Mouse (Mus musculus) kidney, postnatal 0 days (tissue): ENCODE data around the gene Adamts17. TPM values are rescaled to one million over a fixed set of nuclear protein-coding genes. Genes with fewer than 3 reads are reported as not detected.

Experiments used
- ATAC-seq: fragments of 200-750 bp; cut with Nextera tagmentation; replicated peaks from 2 replicates; pipeline ENCODE4 v1.8.0; 2017; ENCODE audit warnings: low read depth, moderate number of reproducible peaks, moderate TSS enrichment, moderate library complexity; ENCODE audit not compliant: low FRiP score
- DNase-seq: peaks from one replicate; pipeline ENCODE4 v3.0.0-alpha.2; 2016; ENCODE audit warnings: low spot score
- H3K27ac ChIP-seq: fragments of 300-500 bp; sonication (generic); 2 replicates; pipeline ENCODE4 v1.5.1; 2014; ENCODE audit warnings: mild to moderate bottlenecking
- H3K27me3 ChIP-seq: fragments of 300-500 bp; sonication (generic); 2 replicates; pipeline ENCODE4 v1.6.1; 2014; ENCODE audit warnings: low read length, mixed read lengths; ENCODE audit not compliant: insufficient read depth
- H3K36me3 ChIP-seq: fragments of 300-500 bp; sonication (generic); 2 replicates; pipeline ENCODE4 v1.6.1; 2014; ENCODE audit warnings: low read length, mixed read lengths; ENCODE audit not compliant: insufficient read depth
- H3K4me1 ChIP-seq: fragments of 300-500 bp; sonication (generic); replicated peaks from 2 replicates; pipeline ENCODE4 v1.6.1; 2014; ENCODE audit warnings: antibody characterized with exemption, low read length, mixed read lengths; ENCODE audit not compliant: insufficient read depth
- H3K4me2 ChIP-seq: fragments of 300-500 bp; sonication (generic); 2 replicates; pipeline ENCODE4 v1.6.1; 2014; ENCODE audit warnings: mild to moderate bottlenecking, low read length, moderate library complexity, mixed read lengths
- H3K4me3 ChIP-seq: fragments of 300-500 bp; sonication (generic); replicated peaks from 2 replicates; pipeline ENCODE4 v1.5.1; 2014; ENCODE audit warnings: low read depth, low read length
- H3K9ac ChIP-seq: fragments of 300-500 bp; sonication (generic); 2 replicates; pipeline ENCODE4 v1.6.1; 2014; ENCODE audit warnings: low read depth, low read length
- H3K9me3 ChIP-seq: fragments of 300-500 bp; sonication (generic); replicated peaks from 2 replicates; pipeline ENCODE4 v1.6.1; 2016; ENCODE audit warnings: low read length, inconsistent platforms, mixed read lengths
- CTCF ChIP-seq: IDR thresholded peaks from 2 replicates; pipeline ENCODE4 v1.5.1; 2016; ENCODE audit warnings: antibody characterized with exemption, low read depth, mild to moderate bottlenecking, moderate library complexity
- WGBS: fragments of 180-500 bp; shearing (Covaris S2); extraction: QIAGEN DNeasy Blood & Tissue Kit; methylation state at CpG from one replicate; pipeline ENCODE4 v1.1.7; 2014; 5-methylcytosine and 5-hydroxymethylcytosine counted together
- polyA plus RNA-seq: library from polyadenylated mRNA; unstranded; fragments of >200 nt; fragmentation: Nextera tagmentation; extraction: Ambion mirVana; gene quantifications from 2 replicates; pipeline ENCODE4 v1.2.1, GENCODE M21; 2015

Adamts17 gene
- polyA plus RNA-seq, 1 experiment from 2014 or later, result 3.1 TPM

GRCm38 (mm10) chr7:67168288-67168687, 328.8 kb downstream of the Adamts17 start:
- WGBS, result 58% methylated on average over 9 of the region's 9 CpGs
- TF ChIP-seq CTCF, result no peak
- H3K27me3 ChIP-seq, result no peaks in the 10 kb centered on the region
- H3K4me1 ChIP-seq, result no peaks in the 10 kb centered on the region
- DNase-seq (no peak), ATAC-seq (no peak)
- H3K4me2 ChIP-seq, result no peak overlapping the region
- no peak overlapping the region for H3K27ac ChIP-seq
- H3K9me3 ChIP-seq, result no peaks in the 10 kb centered on the region
- no peak overlapping the region for H3K9ac ChIP-seq
- no peak overlapping the region for H3K4me3 ChIP-seq
- H3K36me3 ChIP-seq, result no peaks in the 10 kb centered on the region

GRCm38 (mm10) chr7:67168763-67169569, 329.4 kb downstream of the Adamts17 start:
- no peaks in the 10 kb centered on the region for H3K36me3 ChIP-seq
- TF ChIP-seq CTCF, result no peak
- no peaks in the 10 kb centered on the region for H3K27me3 ChIP-seq
- no peak overlapping the region for H3K27ac ChIP-seq
- no peak for ATAC-seq
- H3K4me1 ChIP-seq, result no peaks in the 10 kb centered on the region
- 46% methylated on average over 9 of the region's 9 CpGs for WGBS
- no peak for DNase-seq
- H3K4me2 ChIP-seq, result no peak overlapping the region
- H3K9ac ChIP-seq, result no peak overlapping the region
- no peaks in the 10 kb centered on the region for H3K9me3 ChIP-seq
- H3K4me3 ChIP-seq, result no peak overlapping the region

GRCm38 (mm10) chr7:67173522-67174195, 334.1 kb downstream of the Adamts17 start:
- ATAC-seq (no peak), DNase-seq (no peak)
- no peaks in the 10 kb centered on the region for H3K36me3 ChIP-seq
- H3K4me3 ChIP-seq, result no peak overlapping the region
- no peak for TF ChIP-seq CTCF
- WGBS, result 83% methylated on average over 2 of the region's 2 CpGs
- H3K4me1 ChIP-seq, result no peaks in the 10 kb centered on the region
- no peak overlapping the region for H3K4me2 ChIP-seq
- no peaks in the 10 kb centered on the region for H3K27me3 ChIP-seq
- no peaks in the 10 kb centered on the region for H3K9me3 ChIP-seq
- H3K27ac ChIP-seq, result no peak overlapping the region
- H3K9ac ChIP-seq, result no peak overlapping the region

- WGBS, result 22% methylated on average over 4 of the region's 4 CpGs
- no peak for ATAC-seq
These were observed 344.3 kb downstream of the Adamts17 start for GRCm38 (mm10) chr7:67183786-67184185.

GRCm38 (mm10) chr7:67199412-67199811, 359.9 kb downstream of the Adamts17 start:
- Histone ChIP-seq H3K27me3 (no peaks in the 10 kb centered on the region), H3K9ac (no peak overlapping the region), H3K4me2 (no peak overlapping the region), H3K9me3 (no peaks in the 10 kb centered on the region), H3K4me3 (no peak overlapping the region), H3K4me1 (no peaks in the 10 kb centered on the region), H3K27ac (no peak overlapping the region), H3K36me3 (no peaks in the 10 kb centered on the region)
- no peak for ATAC-seq
- DNase-seq, result peak; percentile 81
- WGBS, result 13% methylated on average over 10 of the region's 10 CpGs
- peak; percentile 89 for TF ChIP-seq CTCF

More at GRCm38 (mm10) chr7:67183786-67184185, 344.3 kb downstream of the Adamts17 start:
- Histone ChIP-seq H3K4me3 (no peak overlapping the region), H3K27me3 (no peaks in the 10 kb centered on the region), H3K9me3 (no peaks in the 10 kb centered on the region), H3K4me2 (no peak overlapping the region), H3K27ac (no peak overlapping the region), H3K9ac (no peak overlapping the region), H3K4me1 (no peaks in the 10 kb centered on the region), H3K36me3 (no peaks in the 10 kb centered on the region)
- no peak for TF ChIP-seq CTCF
- no peak for DNase-seq

Other genes with a start within 250 kb of the Adamts17 start
- 12.9 and 14.3 TPM in 2 replicates for gene Asb7, start 150.1 kb upstream of the Adamts17 start, polyA plus RNA-seq
- 13.5 and 13.6 TPM in 2 replicates for gene Lins1, start 149.8 kb upstream of the Adamts17 start, polyA plus RNA-seq
- gene Cers3, start 96.2 kb upstream of the Adamts17 start, polyA plus RNA-seq, result 2.1 and 2.7 TPM in 2 replicates